Mouse (Mus musculus) hindlimb bud, embryonic 11.5 days (tissue): ENCODE measurements at regions not wholly inside any gene's neighbourhood (a gene's known extent, or its start where the extent isn't known, plus 50 kb on each side); places are given as distances from the start of the nearest gene placed in this dataset.
A peak's percentile ranks its signal among the peaks of the same experiment; 100 is the strongest.

Experiments used
- DNase-seq: peaks from one replicate; pipeline ENCODE4 v3.0.0-alpha.2; 2012; ENCODE audit warnings: low read depth, low spot score; ENCODE audit errors: extremely low spot score

DNA sequence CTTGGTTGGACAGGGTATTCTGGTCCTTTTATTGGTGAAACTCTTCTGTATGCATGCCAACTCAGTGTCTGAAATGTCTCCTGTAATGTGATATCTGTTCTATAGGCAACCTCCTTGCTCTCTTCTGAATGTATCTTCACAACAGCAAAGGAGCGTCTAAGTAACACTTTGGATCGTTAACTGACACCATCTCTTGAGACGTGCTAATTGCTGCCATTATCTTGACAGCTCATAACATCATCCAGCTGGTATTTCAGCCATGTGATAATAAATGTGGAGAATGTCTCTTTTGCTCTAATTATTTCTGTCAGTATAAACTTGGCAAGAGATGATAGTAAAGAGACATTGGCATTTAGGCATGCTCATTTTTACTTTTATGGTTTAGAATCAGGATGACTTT is 68.8 kb upstream of the Col8a1 start:
- DNase-seq, result no peak

- peak; percentile 37 for DNase-seq
These were observed 90.9 kb upstream of the Col8a1 start for GRCm38 (mm10) chr16:57845416-57845815.

GRCm38 (mm10) chr16:57846386-57846785 is 91.8 kb upstream of the Col8a1 start:
- DNase-seq, result no peak

DNA sequence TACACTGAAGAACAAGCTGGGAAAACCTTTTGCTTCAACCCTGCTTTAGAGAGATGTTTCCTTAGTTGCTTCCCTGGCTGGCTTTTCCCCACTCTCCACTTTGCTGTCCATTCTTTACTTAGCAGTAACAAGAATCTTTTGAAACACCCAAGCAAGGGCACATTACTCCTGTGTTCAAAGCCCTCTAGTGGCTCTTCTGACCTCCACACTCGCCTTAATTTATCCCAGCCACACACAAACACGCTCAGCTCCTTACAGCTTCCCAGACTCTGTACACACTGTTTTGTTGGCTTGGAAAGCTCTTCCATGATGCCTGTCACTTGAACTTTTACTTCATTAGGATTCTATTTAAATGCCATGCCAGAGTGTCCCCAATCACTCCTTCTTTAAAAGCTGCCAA is 97.3 kb upstream of the Col8a1 start:
- no peak for DNase-seq

DNA sequence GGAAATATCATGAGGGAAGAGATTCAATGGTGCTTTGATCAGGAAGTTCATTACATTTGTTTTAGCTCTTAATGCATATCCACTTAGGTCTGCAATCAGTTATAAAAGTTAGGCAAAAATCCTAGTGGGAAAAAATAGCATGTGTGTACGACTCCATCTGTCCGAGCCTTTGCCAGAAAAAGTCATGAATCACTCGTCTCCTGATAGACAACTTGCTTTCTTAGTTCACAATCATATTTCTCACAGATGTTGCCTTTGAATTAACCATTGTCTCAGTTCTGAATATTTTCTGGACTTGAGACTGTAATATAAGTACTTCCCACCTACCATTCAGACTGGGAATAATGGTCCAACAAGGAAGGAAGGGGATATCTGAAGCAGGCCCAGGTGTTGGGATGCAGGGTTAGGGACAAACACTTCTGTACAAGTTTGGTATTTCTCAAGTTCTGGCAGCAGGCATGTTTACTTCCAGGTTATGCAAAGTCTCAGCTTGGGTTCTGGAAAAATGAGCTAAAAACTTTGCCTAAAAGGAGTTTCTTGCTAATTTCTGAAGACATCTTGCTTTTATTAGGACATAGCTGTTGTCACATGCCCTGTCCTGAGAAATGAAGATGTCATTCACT is 98.4 kb upstream of the Col8a1 start:
- no peak for DNase-seq

DNA sequence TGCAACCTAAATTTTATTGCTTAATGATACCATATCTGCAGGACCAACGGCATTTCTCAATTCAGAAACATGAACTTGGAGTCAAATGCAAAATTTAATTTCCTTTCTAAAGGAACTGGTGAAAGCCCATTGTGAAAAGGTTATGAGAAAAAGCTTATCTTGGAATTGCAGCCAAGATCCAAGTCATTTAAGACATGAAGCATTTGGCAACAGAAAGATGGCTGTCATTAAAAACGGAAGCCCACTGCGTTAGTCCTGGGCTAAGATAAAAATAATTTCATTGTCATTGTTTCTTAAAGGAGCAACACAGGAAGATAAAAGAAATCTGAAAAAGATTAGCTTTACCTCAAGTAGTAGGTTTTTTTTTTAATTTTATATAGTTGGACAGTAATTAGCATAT is 99.2 kb upstream of the Col8a1 start:
- DNase-seq, result no peak

DNA sequence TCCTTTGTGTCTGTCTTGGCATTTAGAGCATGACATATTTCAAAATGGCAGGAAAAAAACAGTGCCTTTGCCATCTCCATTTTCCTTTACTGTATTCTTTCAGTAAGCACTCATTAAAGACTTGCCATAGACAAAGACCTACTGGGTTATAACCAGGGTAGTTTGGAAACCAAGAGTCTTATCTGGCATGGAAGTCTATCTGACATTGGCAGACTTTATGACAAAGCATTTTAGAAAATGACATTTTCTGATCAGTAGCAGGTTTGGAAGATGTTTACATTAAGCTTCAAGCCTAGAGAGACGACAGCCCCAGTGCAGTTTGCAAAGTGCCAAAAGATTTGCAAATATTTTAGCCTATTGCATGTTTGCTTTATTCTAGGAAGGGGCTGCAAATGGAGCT is 102.5 kb upstream of the Col8a1 start:
- DNase-seq, result no peak

DNA sequence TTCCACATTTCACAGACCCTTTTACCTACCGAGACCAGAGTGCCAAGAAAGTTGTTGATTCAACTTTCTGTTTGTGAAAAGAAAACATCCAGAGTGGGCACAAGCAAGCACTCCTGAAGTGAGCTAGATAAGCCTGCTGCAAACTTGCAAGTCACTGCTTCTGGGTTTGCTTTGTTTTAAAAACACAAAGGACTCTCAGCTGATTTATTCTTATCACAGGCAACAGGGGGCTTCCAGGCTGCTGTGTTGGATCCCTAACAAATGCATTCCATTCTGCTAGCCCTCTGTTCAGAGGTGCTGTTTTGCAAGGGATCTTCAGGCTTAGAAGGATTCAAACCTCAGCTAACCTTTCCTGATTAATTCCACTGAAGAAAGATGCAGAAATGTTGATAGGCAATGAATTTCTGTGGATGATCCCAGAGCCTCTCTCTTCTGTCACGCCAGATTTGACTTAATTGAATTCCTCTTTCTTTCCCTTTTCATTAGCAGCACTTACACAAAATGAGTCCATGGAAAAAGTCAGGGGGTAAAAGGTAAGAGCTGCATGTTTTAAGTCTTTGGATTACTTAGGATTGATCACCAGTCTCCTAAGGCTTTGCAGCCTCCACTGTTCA is 103.7 kb upstream of the Col8a1 start:
- DNase-seq, result no peak

- no peak for DNase-seq
These were observed 104.2 kb upstream of the Col8a1 start for GRCm38 (mm10) chr16:57858765-57859201.

- no peak for DNase-seq
These were observed 108.8 kb upstream of the Col8a1 start for GRCm38 (mm10) chr16:57863206-57863860.

GRCm38 (mm10) chr16:57876857-57877256 is 122.3 kb upstream of the Col8a1 start:
- no peak for DNase-seq

GRCm38 (mm10) chr16:57881575-57882094 is 127.1 kb upstream of the Col8a1 start:
- no peak for DNase-seq

- DNase-seq, result no peak
These were observed 133.6 kb upstream of the Col8a1 start for GRCm38 (mm10) chr16:57888138-57888537.

GRCm38 (mm10) chr16:57888553-57888952 is 134.0 kb upstream of the Col8a1 start:
- DNase-seq, result no peak

DNA sequence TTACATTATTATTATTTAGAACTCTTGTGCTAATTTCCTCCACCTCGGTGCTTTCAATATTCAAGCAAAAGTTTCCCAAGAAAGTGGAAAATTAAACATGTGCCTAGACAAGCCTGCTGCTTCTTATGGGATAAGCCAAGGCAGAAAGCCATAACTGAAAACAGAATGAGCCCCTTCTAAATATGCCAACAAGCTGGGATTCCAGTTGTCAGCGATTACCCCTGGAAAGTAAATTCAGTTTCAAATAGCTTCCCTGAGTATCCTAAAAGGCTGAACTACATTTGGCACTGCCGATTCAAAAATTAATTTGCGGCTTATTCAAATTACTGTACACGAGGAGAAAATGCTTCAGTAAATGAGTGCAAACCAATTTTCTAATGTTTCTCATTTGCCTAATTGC is 135.6 kb upstream of the Col8a1 start:
- no peak for DNase-seq

GRCm38 (mm10) chr16:57893111-57893510 is 138.6 kb upstream of the Col8a1 start:
- no peak for DNase-seq

- DNase-seq, result no peak
These were observed 139.3 kb upstream of the Col8a1 start for GRCm38 (mm10) chr16:57893698-57894352.

- DNase-seq, result no peak
These were observed 146.5 kb upstream of the Col8a1 start for GRCm38 (mm10) chr16:57901006-57901405.

DNA sequence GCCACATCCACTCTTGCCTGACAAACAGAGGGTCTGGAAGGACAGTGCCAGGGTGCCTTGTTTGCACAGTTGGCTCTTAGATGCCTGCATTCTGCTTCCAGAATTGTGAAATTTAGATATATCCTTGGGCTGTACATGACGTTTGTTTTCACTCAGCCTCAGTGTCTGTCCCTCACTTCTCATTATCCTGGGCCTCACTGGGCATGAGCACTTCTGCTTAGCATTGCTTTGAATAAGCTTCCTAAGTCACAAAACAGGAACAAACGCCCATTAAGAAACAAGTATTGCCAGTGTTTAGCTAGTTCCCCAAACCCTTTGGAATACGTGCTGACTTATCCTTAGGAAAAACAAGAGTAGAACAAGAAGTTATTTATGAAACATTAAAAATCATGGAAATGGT is 148.0 kb upstream of the Col8a1 start:
- DNase-seq, result no peak

- no peak for DNase-seq
These were observed 157.5 kb upstream of the Col8a1 start for GRCm38 (mm10) chr16:57912001-57912400.

GRCm38 (mm10) chr16:57914506-57914905 is 160.0 kb upstream of the Col8a1 start:
- DNase-seq, result no peak

- no peak for DNase-seq
These were observed 160.9 kb upstream of the Col8a1 start for GRCm38 (mm10) chr16:57915451-57915850.
